Mouse (Mus musculus): Measurements from ENCODE around the gene Tbc1d7.

The Tbc1d7 gene

GRCm38 (mm10) chr13:43193266-43193665 lies 22.0 kb upstream of the Tbc1d7 start:
- DNase-seq, result no peak

GRCm38 (mm10) chr13:43191741-43192192 lies 20.5 kb upstream of the Tbc1d7 start:
- no peak for DNase-seq

- no peak for DNase-seq
These were observed 20.0 kb upstream of the Tbc1d7 start for GRCm38 (mm10) chr13:43191290-43191689.

GRCm38 (mm10) chr13:43187736-43188135 lies 16.4 kb upstream of the Tbc1d7 start:
- DNase-seq, result no peak

- DNase-seq, result no peak
These were observed 12.2 kb upstream of the Tbc1d7 start for GRCm38 (mm10) chr13:43183248-43184055.

GRCm38 (mm10) chr13:43182465-43183201 lies 11.3 kb upstream of the Tbc1d7 start:
- peak; percentile 83 for DNase-seq

- no peak for DNase-seq
These were observed 9.8 kb upstream of the Tbc1d7 start for GRCm38 (mm10) chr13:43181104-43181503.

- DNase-seq, result no peak
These were observed 6.0 kb upstream of the Tbc1d7 start for GRCm38 (mm10) chr13:43177317-43177716.

- peak; percentile 19 for DNase-seq
These were observed 5.4 kb upstream of the Tbc1d7 start for GRCm38 (mm10) chr13:43176676-43177075.

GRCm38 (mm10) chr13:43173262-43173661 lies 2.0 kb upstream of the Tbc1d7 start:
- DNase-seq, result peak; percentile 81

- no peak for DNase-seq
These were observed 874 bp upstream of the Tbc1d7 start for GRCm38 (mm10) chr13:43172036-43172713.

- no peak for DNase-seq
These were observed 3.6 kb downstream of the Tbc1d7 start for GRCm38 (mm10) chr13:43167721-43168120.

GRCm38 (mm10) chr13:43159429-43159828 lies 11.9 kb downstream of the Tbc1d7 start:
- no peak for DNase-seq

- no peak for DNase-seq
These were observed 13.0 kb downstream of the Tbc1d7 start for GRCm38 (mm10) chr13:43158281-43158680.

- no peak for DNase-seq
These were observed 13.9 kb downstream of the Tbc1d7 start for GRCm38 (mm10) chr13:43157370-43157769.

GRCm38 (mm10) chr13:43152005-43152520 lies 19.2 kb downstream of the Tbc1d7 start:
- no peak for DNase-seq

- DNase-seq, result no peak
These were observed 21.6 kb downstream of the Tbc1d7 start for GRCm38 (mm10) chr13:43149661-43150060.

GRCm38 (mm10) chr13:43148692-43149091 lies 22.6 kb downstream of the Tbc1d7 start:
- no peak for DNase-seq

GRCm38 (mm10) chr13:43146515-43147258 lies 24.6 kb downstream of the Tbc1d7 start:
- DNase-seq, result no peak

- no peak for DNase-seq
These were observed 26.4 kb downstream of the Tbc1d7 start for GRCm38 (mm10) chr13:43144720-43145418.

GRCm38 (mm10) chr13:43134468-43134867 lies 36.8 kb downstream of the Tbc1d7 start:
- DNase-seq, result no peak

GRCm38 (mm10) chr13:43133400-43133799 lies 37.9 kb downstream of the Tbc1d7 start:
- no peak for DNase-seq
